Mouse (Mus musculus): Measurements from ENCODE around the gene Pkm.

Pkm gene

GRCm38 (mm10) chr9:59655958-59656634, at the start of gene Pkm:
Pkm (plus strand) TSS chr9:59656368.
- peak; percentile 97 for DNase-seq

GRCm38 (mm10) chr9:59610950-59611349, 45.2 kb upstream of the Pkm start:
- no peak for DNase-seq

DNA sequence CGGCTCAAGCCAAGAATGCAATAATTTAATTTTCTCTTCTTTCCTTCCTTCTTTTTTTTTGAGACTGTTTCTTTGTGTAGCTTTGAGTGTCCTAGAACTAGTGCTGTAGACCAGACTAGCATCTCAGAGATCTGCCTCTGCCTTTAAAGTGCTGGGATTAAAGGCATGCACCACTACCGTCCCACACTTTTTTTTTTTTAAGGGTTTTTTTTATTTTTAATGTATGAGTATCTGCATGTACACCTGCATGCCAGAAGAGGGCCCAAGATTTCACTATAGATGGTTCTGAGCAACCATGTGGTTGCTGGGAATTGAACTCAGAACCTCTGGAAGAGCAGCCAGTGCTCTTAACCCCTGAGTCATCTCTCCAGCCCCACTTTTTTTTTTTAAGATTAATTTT, 40.4 kb upstream of the Pkm start:
- no peak for DNase-seq

GRCm38 (mm10) chr9:59616622-59617306, 39.4 kb upstream of the Pkm start, which contains the start of gene Parp6:
Parp6 (plus strand) TSS chr9:59617284.
- peak; percentile 99 for DNase-seq

- DNase-seq, result no peak
Observed at GRCm38 (mm10) chr9:59617307-59617973, 38.7 kb upstream of the Pkm start.

GRCm38 (mm10) chr9:59638372-59638771, 17.8 kb upstream of the Pkm start:
- no peak for DNase-seq

- no peak for DNase-seq
Observed at GRCm38 (mm10) chr9:59639936-59640335, 16.2 kb upstream of the Pkm start.

DNA sequence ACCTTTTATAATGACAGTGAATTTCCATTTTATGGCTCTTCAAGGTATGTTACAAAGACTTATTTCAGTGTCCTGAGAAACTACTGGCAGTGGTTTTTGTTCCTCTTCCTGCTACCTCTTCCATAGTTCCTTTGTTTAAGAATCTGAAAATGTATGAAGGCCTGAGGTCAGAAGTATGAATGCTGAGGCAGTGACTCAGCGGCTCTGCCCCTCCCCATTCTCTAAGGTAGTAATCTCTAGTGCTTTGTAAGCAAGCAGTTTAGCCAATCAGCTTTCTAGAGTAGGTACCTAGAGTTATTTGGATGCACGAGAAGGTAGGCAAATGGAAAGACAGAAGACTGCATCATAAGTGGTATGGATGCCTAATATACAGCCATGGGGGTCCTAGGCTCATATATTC, 14.8 kb upstream of the Pkm start:
- DNase-seq, result no peak

- DNase-seq, result no peak
Observed at GRCm38 (mm10) chr9:59649911-59650310, 6.3 kb upstream of the Pkm start.

DNA sequence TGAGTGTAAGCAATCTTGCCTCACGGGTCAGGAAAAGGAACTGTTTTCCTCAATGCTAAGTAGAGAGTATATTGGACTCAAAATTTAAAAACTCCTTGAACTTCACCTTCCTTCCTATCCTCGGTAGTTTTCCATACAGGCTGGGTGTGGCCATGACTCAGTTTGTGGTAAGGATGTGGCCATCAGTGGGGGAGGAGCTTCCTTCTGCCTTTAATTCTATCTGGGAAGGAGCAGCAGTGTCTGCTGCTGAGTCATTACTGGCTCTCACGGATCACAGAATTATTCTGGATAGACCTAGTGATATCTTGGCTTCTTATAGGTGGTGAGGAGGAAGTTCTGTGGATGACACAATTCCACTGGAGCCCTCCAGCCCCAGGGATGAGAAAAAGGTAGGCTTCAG, 2.8 kb upstream of the Pkm start:
- DNase-seq, result no peak

DNA sequence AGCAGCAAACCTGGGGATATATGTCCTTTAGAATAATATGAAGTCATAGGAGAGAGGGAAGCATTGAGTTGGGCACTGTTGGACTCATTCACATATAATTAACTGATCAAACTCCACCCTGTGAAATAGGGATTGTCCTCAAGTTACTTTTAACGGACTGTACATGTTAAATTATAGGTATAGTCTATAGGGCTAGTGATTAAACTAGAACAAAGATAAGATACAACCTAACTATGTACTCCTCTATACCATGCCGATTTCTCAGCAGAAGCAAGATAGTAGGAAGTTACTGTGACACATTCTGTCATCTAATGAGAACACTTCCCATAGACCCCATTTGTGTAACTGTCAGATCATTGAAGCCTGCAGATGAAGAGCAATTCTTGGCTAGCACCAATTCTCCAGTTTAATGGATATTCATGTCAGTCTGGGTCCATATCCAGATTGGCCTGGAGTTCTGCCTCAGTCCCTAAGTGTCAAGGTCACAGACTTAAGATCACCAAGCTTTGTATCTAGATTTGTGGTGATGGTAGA, 1.7 kb upstream of the Pkm start:
- no peak for DNase-seq

- peak; percentile 49 for DNase-seq
Observed at GRCm38 (mm10) chr9:59656635-59657617, 758 bp downstream of the Pkm start.

DNA sequence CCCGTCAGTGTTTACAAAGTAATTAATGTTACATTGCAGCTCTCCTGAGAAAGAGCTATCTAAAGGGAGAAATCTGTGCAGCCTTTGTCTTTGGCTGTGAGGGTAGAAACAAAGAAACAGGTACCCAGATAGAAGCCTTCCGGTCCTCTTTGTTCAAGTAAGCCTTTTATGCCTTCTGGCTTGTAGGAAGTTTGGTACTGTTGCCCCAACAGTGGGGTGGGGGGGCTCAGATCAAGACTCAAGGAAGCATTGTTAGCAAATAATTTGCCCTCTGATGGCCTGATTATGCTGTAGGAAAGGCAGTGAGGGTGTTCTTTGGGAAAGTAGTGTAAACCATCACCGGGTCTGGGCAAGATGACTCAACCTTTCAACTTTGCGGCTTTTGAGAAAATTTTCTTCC, 2.0 kb downstream of the Pkm start:
- DNase-seq, result no peak

GRCm38 (mm10) chr9:59659036-59660026, 3.2 kb downstream of the Pkm start:
- peak; percentile 84 for DNase-seq

GRCm38 (mm10) chr9:59660421-59660820, 4.3 kb downstream of the Pkm start:
- DNase-seq, result peak; percentile 61

GRCm38 (mm10) chr9:59661298-59661975, 5.3 kb downstream of the Pkm start:
- no peak for DNase-seq

DNA sequence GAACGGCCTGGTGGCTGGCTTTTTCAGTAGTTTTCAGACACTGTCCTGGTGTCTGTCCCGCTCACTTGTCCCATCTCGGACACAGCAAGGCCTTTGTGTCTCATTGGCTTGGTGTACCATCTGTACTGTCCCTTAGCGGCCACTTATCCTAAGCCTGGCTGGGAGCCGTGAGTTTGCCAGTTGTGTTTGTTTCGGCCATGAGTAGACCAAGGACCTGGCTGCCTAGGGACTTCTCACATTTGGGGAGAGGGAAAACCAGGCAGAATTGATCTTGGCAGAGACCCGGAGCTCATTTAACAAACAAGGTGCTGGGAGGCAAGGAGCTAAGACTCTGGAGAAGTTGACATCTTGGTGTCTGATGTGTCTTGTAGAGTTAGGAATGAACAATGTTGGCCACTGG, 7.1 kb downstream of the Pkm start:
- DNase-seq, result no peak

GRCm38 (mm10) chr9:59663957-59664356, 7.8 kb downstream of the Pkm start:
- peak; percentile 84 for DNase-seq

DNA sequence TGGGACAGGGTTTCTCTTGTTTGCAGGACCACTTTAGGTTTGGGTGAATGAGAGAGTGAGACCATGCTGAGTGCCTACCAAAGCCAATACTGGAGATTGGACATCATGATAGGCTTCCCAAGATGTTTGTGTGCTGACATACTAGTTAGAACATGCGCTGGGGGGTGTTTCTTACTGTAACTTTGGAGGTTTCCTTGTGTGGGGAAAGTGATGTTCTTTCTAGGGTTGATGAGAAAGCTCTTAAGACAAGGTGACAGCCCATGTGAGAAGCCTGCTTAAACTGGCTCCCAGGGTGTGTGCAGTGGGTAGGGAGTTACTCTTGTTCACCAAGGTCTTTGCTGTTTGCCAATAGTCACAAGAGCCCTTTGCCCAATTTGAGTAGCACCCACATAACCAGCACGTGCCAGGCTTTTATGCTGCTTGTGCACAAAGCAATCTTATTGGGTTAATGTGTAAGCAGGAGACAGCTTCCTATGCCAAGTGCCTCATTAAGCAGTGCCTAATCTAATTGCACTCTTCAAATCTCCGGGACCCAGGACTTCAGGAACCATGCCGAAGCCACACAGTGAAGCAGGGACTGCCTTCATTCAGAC, 8.6 kb downstream of the Pkm start:
- DNase-seq, result peak; percentile 85

DNA sequence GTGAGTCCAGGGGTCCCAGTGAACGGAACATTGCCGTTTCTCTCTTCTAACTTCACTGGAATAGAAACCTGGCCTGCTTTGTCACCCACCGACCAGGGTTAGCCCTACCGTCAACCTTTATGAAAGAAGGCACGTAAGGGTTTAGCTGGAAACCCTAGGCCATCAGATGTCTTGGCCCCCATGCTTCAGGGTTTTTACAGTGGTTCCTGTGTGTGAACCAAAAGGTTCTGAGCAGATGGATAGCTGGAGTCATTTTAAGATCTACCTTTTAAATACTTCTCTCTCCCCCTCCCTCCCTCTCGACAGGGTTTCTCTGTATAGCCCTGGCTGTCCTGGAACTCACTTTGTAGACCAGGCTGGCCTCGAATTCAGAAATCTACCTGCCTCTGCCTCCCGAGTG, 9.8 kb downstream of the Pkm start:
- DNase-seq, result no peak

Data from kidney, adult 9 months (tissue).